Mouse (Mus musculus): ENCODE measurements around the gene Nav2. TPM values are rescaled to one million over a fixed set of nuclear protein-coding genes. Genes with fewer than 3 reads are reported as not detected.

Nav2 gene
- polyA plus RNA-seq, 1 experiment from 2014 or later = 10.1 TPM

- TF ChIP-seq CTCF (IDR thresholded peaks at IDR 0.05; ENCODE audit: low read depth) = no peak
- no peak overlapping the region for H3K4me3 ChIP-seq (replicated peaks; ENCODE audit: low read depth, low read length)
- no peaks in the 10 kb centered on the region for H3K9me3 ChIP-seq (replicated peaks; ENCODE audit: low read length)
- no peak overlapping the region for H3K27ac ChIP-seq
- H3K4me1 ChIP-seq (replicated peaks; ENCODE audit: insufficient read depth, low read length) = 0 out of 2 replicates have a peak, but pooled peaks cover 5% of the 10 kb centered on the region
- no peaks in the 10 kb centered on the region for H3K27me3 ChIP-seq (ENCODE audit: insufficient read depth, low read length)
- WGBS = 64% methylated on average over 4 of the region's 4 CpGs
- H3K36me3 ChIP-seq (ENCODE audit: insufficient read depth, low read length) = no peaks in the 10 kb centered on the region
- no peak overlapping the region for H3K4me2 ChIP-seq (ENCODE audit: low read length)
- H3K9ac ChIP-seq (ENCODE audit: low read depth, low read length) = no peak overlapping the region
- no peak for DNase-seq (ENCODE audit: low spot score)
- no peak for ATAC-seq (replicated peaks; ENCODE audit: low FRiP score, low read depth)
Measured at GRCm38 (mm10) chr7:49041334-49042070, 133.0 kb downstream of the Nav2 start.

- H3K27ac ChIP-seq = peak overlapping the region; percentile 54
- peak; percentile 78 for ATAC-seq (replicated peaks; ENCODE audit: low FRiP score, low read depth)
Measured at GRCm38 (mm10) chr7:49045499-49046346, 137.2 kb downstream of the Nav2 start.

GRCm38 (mm10) chr7:49046347-49046989, 138.0 kb downstream of the Nav2 start:
- Histone ChIP-seq H3K9me3 (replicated peaks; ENCODE audit: low read length) (no peaks in the 10 kb centered on the region), H3K4me3 (replicated peaks; ENCODE audit: low read depth, low read length) (no peak overlapping the region), H3K27me3 (ENCODE audit: insufficient read depth, low read length) (no peaks in the 10 kb centered on the region), H3K4me1 (replicated peaks; ENCODE audit: insufficient read depth, low read length) (0 out of 2 replicates have a peak, but pooled peaks cover 8% of the 10 kb centered on the region), H3K9ac (ENCODE audit: low read depth, low read length) (no peak overlapping the region), H3K27ac (peak overlapping the region; percentile 54), H3K36me3 (ENCODE audit: insufficient read depth, low read length) (no peaks in the 10 kb centered on the region), H3K4me2 (ENCODE audit: low read length) (no peak overlapping the region)
- DNase-seq (ENCODE audit: low spot score) (peak; percentile 63), ATAC-seq (replicated peaks; ENCODE audit: low FRiP score, low read depth) (peak; percentile 42; the same call in 1 of the 2 replicates)
- no peak for TF ChIP-seq CTCF (IDR thresholded peaks at IDR 0.05; ENCODE audit: low read depth)
- whole genome bisulfite sequencing = 29% methylated on average over 6 of the region's 6 CpGs

More at GRCm38 (mm10) chr7:49045499-49046346, 137.2 kb downstream of the Nav2 start:
- H3K4me1 ChIP-seq (replicated peaks; ENCODE audit: insufficient read depth, low read length) = 0 out of 2 replicates have a peak, but pooled peaks cover 8% of the 10 kb centered on the region
- H3K4me2 ChIP-seq (ENCODE audit: low read length) = no peak overlapping the region
- TF ChIP-seq CTCF (IDR thresholded peaks at IDR 0.05; ENCODE audit: low read depth) = no peak
- H3K27me3 ChIP-seq (ENCODE audit: insufficient read depth, low read length) = no peaks in the 10 kb centered on the region
- 49% methylated on average over 6 of the region's 6 CpGs for WGBS
- no peaks in the 10 kb centered on the region for H3K36me3 ChIP-seq (ENCODE audit: insufficient read depth, low read length)
- H3K9me3 ChIP-seq (replicated peaks; ENCODE audit: low read length) = no peaks in the 10 kb centered on the region
- no peak overlapping the region for H3K9ac ChIP-seq (ENCODE audit: low read depth, low read length)
- DNase-seq (ENCODE audit: low spot score) = peak; percentile 78
- no peak overlapping the region for H3K4me3 ChIP-seq (replicated peaks; ENCODE audit: low read depth, low read length)

GRCm38 (mm10) chr7:49047336-49047735, 138.8 kb downstream of the Nav2 start:
- Histone ChIP-seq H3K36me3 (ENCODE audit: insufficient read depth, low read length) (no peaks in the 10 kb centered on the region), H3K9ac (ENCODE audit: low read depth, low read length) (no peak overlapping the region), H3K27me3 (ENCODE audit: insufficient read depth, low read length) (no peaks in the 10 kb centered on the region), H3K4me2 (ENCODE audit: low read length) (no peak overlapping the region), H3K4me1 (replicated peaks; ENCODE audit: insufficient read depth, low read length) (0 out of 2 replicates have a peak, but pooled peaks cover 8% of the 10 kb centered on the region), H3K27ac (0 out of 2 replicates have a peak overlapping the region, but pooled peaks have one; percentile 54), H3K9me3 (replicated peaks; ENCODE audit: low read length) (no peaks in the 10 kb centered on the region), H3K4me3 (replicated peaks; ENCODE audit: low read depth, low read length) (no peak overlapping the region)
- WGBS = 29% methylated on average over 8 of the region's 8 CpGs
- DNase-seq (ENCODE audit: low spot score) (peak; percentile 72), ATAC-seq (replicated peaks; ENCODE audit: low FRiP score, low read depth) (0 out of 2 replicates have a peak, but pooled peaks have one; percentile 20)
- TF ChIP-seq CTCF (IDR thresholded peaks at IDR 0.05; ENCODE audit: low read depth) = no peak

DNA sequence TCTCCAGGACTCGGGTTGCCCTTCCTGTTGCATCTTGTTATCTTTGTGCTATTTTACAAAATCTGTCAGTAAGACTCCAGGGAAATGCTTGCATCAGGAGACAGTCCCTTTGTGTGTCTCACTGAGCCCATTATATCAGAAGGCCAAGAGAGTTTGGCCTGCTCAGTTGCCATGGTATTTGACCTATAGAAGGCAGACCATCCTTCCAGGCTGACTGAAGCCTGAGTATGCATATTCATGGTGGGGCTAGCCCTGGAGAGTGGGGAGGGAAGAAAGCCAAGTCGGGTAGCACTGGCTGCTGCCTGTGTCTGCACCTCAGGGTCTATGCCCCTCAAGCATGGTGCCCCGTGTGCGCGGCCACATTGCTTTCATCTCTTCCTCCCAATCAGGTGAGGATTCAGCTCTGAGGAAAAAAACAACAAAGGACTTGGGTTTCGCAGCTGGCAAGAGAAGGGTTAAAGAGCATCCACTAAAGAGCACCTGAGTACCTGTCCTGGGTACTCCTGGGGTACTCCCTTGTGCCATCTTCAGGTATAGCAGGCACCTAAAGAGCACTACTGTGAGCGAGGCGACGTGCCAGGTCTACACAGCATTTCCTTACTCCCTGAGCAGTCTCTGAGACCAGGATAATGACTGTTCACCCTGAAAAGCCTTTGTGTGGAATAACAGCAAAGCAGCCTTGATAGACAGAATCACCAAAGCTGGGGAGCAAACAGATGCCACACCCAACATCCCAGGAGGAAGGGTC, 144.5 kb downstream of the Nav2 start:
- Histone ChIP-seq H3K4me3 (replicated peaks; ENCODE audit: low read depth, low read length) (no peak overlapping the region), H3K9ac (ENCODE audit: low read depth, low read length) (no peak overlapping the region), H3K27ac (no peak overlapping the region), H3K9me3 (replicated peaks; ENCODE audit: low read length) (no peaks in the 10 kb centered on the region), H3K4me1 (replicated peaks; ENCODE audit: insufficient read depth, low read length) (no peaks in the 10 kb centered on the region), H3K4me2 (ENCODE audit: low read length) (no peak overlapping the region), H3K27me3 (ENCODE audit: insufficient read depth, low read length) (no peaks in the 10 kb centered on the region), H3K36me3 (ENCODE audit: insufficient read depth, low read length) (no peaks in the 10 kb centered on the region)
- WGBS = 82% methylated on average over 9 of the region's 9 CpGs
- DNase-seq (ENCODE audit: low spot score) (no peak), ATAC-seq (replicated peaks; ENCODE audit: low FRiP score, low read depth) (no peak)
- TF ChIP-seq CTCF (IDR thresholded peaks at IDR 0.05; ENCODE audit: low read depth) = no peak
